Mouse (Mus musculus) heart, embryonic 16.5 days (tissue): ENCODE data around the gene 1700010B08Rik. TPM values are rescaled to one million over a fixed set of nuclear protein-coding genes. Genes with fewer than 3 reads are reported as not detected.
A peak's percentile ranks its signal among the peaks of the same experiment; 100 is the strongest.
"Not testable (repeated sequence)": the region's sequence is repeated elsewhere in the genome, so short reads cannot be mapped to it uniquely, and the experiment has no call there.

ENCODE experiments used
- ATAC-seq: fragments of 200-750 bp; cut with Nextera tagmentation; replicated peaks from 2 replicates; pipeline ENCODE4 v1.8.0; 2017; ENCODE audit warnings: moderate number of reproducible peaks; ENCODE audit not compliant: insufficient read depth, low FRiP score; ENCODE audit errors: extremely low read depth
- H3K27ac ChIP-seq: fragments of 300-500 bp; sonication (generic); 2 replicates; pipeline ENCODE4 v1.5.1; 2014; ENCODE audit warnings: mild to moderate bottlenecking, low read length, control low read depth, moderate library complexity
- H3K27me3 ChIP-seq: fragments of 300-500 bp; sonication (generic); 2 replicates; pipeline ENCODE4 v1.6.1; 2014; ENCODE audit warnings: low read length, mixed read lengths; ENCODE audit not compliant: control insufficient read depth, insufficient read depth
- H3K36me3 ChIP-seq: fragments of 300-500 bp; sonication (generic); 2 replicates; pipeline ENCODE4 v1.6.1; 2014; ENCODE audit not compliant: control insufficient read depth, insufficient read depth
- H3K4me1 ChIP-seq: fragments of 300-500 bp; sonication (generic); 2 replicates; pipeline ENCODE4 v1.6.1; 2014; ENCODE audit warnings: low read length, mixed read lengths; ENCODE audit not compliant: control insufficient read depth, insufficient read depth
- H3K4me2 ChIP-seq: fragments of 300-500 bp; sonication (generic); 2 replicates; pipeline ENCODE4 v1.6.1; 2014; ENCODE audit warnings: low read depth, mild to moderate bottlenecking, control low read depth, low read length
- H3K4me3 ChIP-seq: fragments of 300-500 bp; sonication (generic); 2 replicates; pipeline ENCODE4 v1.5.1; 2014; ENCODE audit warnings: mild to moderate bottlenecking, control low read depth, low read length
- H3K9ac ChIP-seq: fragments of 300-500 bp; sonication (generic); 2 replicates; pipeline ENCODE4 v1.6.1; 2014; ENCODE audit warnings: low read length, control low read depth
- H3K9me3 ChIP-seq: fragments of 300-500 bp; sonication (generic); replicated peaks from 2 replicates; pipeline ENCODE4 v1.6.1; 2016; ENCODE audit warnings: low read length; ENCODE audit not compliant: control insufficient read depth
- WGBS: fragments of 180-500 bp; shearing (Covaris S2); extraction: QIAGEN DNeasy Blood & Tissue Kit; methylation state at CpG from one replicate; pipeline ENCODE4 v1.1.7; 2014; 5-methylcytosine and 5-hydroxymethylcytosine counted together
- polyA plus RNA-seq: library from polyadenylated mRNA; unstranded; fragments of >200 nt; fragmentation: Nextera tagmentation; extraction: Ambion mirVana; gene quantifications from 2 replicates; pipeline ENCODE4 v1.2.1, GENCODE M21; 2015

1700010B08Rik gene
- polyA plus RNA-seq = not detected in 2 replicates

DNA sequence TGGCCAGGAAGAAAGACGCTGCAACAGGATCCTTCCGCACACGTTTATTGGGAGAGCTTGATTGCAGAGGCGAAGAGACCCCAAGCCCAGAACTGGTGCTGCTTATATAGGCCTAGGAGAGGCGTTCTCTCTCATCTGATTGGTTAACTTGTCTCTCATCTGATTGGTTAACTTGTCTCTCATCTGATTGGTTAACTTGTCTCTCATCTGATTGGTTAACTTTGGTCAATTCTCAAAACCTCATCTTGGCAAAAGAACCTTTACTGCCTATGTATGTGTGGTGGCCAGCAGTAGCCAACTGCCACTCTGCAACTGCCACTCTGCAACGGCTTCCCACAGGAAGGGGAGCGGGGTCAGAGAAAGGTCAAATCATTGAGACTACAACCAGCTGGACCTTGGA is at the start of gene 1700010B08Rik:
Gene 1700010B08Rik (plus strand): TSS at position 301 of the 400 bp plus-strand sequence.
- H3K36me3 ChIP-seq, H3K9ac ChIP-seq, H3K27me3 ChIP-seq, H3K9me3 ChIP-seq, H3K4me2 ChIP-seq, H3K4me3 ChIP-seq, ATAC-seq, H3K27ac ChIP-seq, H3K4me1 ChIP-seq: not testable (repeated sequence)
- WGBS = 79% methylated on average over 6 of the region's 7 CpGs

DNA sequence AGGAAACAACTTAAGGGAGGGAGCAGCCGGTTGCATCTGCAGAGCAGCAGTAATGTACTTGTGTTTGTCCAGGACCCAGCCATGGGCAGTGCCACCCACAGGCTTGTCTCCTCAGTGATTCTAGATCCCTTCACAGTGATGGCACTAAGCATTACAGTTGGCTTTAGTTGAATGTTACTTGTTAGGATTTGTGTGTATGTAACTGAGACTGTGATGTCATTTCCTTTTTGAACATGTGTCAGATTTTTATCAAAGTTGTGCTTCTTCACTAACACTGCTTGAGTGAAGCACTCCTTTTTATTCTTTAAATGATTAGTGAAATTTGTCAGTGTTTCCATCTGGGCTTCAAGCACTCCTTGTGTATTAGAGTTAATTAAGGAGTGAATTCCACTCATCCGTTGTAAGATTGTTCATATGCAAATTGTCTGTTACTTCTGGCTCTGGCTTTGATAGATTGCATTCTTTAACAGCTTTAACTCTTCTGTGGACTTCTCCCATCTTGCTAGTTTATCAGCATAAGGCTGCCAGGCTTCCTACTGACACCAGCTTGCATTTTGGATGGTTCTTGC is 46.8 kb upstream of the 1700010B08Rik start:
- Histone ChIP-seq H3K4me1 (peaks cover 29% of the 10 kb centered on the region), H3K9ac (no peak overlapping the region)

DNA sequence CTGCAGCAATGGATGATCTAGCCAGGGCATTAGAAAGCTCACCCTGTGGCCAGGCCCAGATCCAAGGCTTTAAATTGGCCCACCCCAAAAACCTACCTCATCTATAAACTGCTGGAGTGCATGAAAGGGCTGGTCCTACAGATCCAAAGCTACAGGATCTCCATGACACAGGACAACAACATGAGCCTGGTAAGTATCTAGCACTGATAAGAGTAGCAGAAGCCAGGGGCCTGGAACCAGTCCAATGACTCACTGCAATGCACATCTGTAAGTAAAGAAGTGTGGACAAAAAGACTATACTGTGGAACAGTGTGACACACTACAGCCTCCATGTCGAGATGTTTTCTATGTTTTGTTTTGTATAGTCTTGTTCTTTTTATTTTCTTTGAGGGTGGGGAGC is 45.7 kb upstream of the 1700010B08Rik start:
- Histone ChIP-seq H3K36me3 (no peaks in the 10 kb centered on the region; the same call in 1 of the 2 replicates), H3K27me3 (no peaks in the 10 kb centered on the region), H3K4me2 (no peak overlapping the region), H3K9ac (no peak overlapping the region), H3K9me3 (no peaks in the 10 kb centered on the region), H3K27ac (no peak overlapping the region), H3K4me3 (no peak overlapping the region), H3K4me1 (peaks cover 29% of the 10 kb centered on the region)
- ATAC-seq = peak; percentile 52; the same call in 1 of the 2 replicates
- WGBS = 29% methylated on average over 1 of the region's 1 CpGs

More for the DNA sequence above, 46.8 kb upstream of the 1700010B08Rik start:
- H3K4me2 ChIP-seq = no peak overlapping the region
- no peaks in the 10 kb centered on the region; the same call in 1 of the 2 replicates for H3K36me3 ChIP-seq
- no peak overlapping the region for H3K4me3 ChIP-seq
- H3K27me3 ChIP-seq = no peaks in the 10 kb centered on the region
- 70% methylated on average over 2 of the region's 2 CpGs for WGBS
- ATAC-seq = no peak
- no peak overlapping the region for H3K27ac ChIP-seq
- no peaks in the 10 kb centered on the region for H3K9me3 ChIP-seq

DNA sequence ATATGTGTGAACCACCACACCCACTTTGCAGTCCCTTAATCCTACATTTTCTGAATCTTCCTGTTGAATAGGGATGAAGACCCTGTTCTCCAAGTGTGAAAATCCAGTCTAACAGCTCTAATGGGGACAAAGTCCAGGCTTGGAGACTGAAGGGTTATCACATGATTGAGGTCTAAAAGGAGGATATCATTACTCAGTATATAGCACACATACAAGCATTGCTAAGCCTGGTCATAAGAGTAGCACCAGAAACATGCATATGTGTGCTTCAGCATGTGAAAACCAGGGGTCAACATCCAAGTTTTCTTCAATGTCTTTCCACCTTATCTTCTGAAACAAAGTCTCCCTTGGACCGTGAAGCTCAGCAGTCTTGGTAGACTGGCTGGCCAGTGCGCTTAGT is 40.6 kb upstream of the 1700010B08Rik start:
- peaks cover 11% of the 10 kb centered on the region for H3K4me1 ChIP-seq
- no peak overlapping the region for H3K9ac ChIP-seq
- no peak for ATAC-seq
- no peaks in the 10 kb centered on the region; the same call in 1 of the 2 replicates for H3K36me3 ChIP-seq
- H3K27me3 ChIP-seq = no peaks in the 10 kb centered on the region
- H3K4me2 ChIP-seq = no peak overlapping the region
- no peak overlapping the region for H3K27ac ChIP-seq
- H3K9me3 ChIP-seq = no peaks in the 10 kb centered on the region
- 77% methylated on average over 2 of the region's 2 CpGs for WGBS
- no peak overlapping the region for H3K4me3 ChIP-seq

DNA sequence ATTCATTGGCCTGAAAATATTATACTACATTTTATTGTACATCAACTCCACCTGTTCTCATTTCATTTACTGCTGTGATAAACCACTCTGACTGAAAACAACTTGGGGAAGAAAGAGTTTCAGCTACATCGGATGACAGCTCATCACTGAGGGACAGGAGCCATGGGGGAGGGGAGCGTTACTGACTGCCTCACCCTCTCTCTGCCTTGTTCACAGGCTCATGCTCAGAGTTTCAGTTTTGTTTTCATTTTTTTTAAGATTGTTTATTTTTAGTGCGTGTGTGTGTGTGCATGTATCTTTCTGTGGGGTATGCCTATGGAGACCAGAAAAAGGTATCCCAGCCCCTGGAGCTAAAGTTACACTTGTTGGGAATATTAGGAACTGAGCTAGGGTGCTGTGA is 40.0 kb upstream of the 1700010B08Rik start:
- WGBS = 55% methylated on average over 3 of the region's 3 CpGs
- H3K4me1 ChIP-seq = peaks cover 10% of the 10 kb centered on the region
- no peak for ATAC-seq

DNA sequence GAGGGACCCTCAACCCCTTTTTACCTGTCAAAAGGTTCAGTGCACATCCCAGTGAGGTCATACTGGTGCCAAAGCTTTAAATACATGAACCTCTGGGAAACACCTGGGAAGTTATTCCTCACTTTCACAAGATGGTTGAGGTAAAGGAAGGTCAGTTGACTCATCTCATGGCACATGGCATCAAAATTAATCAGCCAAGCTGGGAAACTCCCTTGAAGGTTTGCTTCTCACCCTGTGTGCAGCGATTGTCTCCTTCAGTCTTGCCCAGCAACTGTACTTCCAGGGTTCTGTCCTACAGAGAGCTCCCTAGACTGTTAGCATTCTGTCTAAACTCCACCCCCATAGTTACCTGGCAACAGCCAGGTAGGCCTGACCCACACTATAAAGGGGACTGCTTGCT is 39.1 kb upstream of the 1700010B08Rik start:
- no peak for ATAC-seq
- no peaks in the 10 kb centered on the region for H3K9me3 ChIP-seq
- H3K4me3 ChIP-seq = no peak overlapping the region
- no peak overlapping the region for H3K9ac ChIP-seq
- no peak overlapping the region for H3K4me2 ChIP-seq
- H3K27me3 ChIP-seq = no peaks in the 10 kb centered on the region
- WGBS = 85% methylated on average over 1 of the region's 1 CpGs
- H3K4me1 ChIP-seq = peaks cover 10% of the 10 kb centered on the region
- H3K36me3 ChIP-seq = no peaks in the 10 kb centered on the region
- H3K27ac ChIP-seq = no peak overlapping the region

More for the DNA sequence above, 40.0 kb upstream of the 1700010B08Rik start:
- Histone ChIP-seq H3K36me3 (no peaks in the 10 kb centered on the region), H3K27ac (no peak overlapping the region), H3K4me3 (no peak overlapping the region), H3K4me2 (no peak overlapping the region), H3K9ac (no peak overlapping the region), H3K27me3 (no peaks in the 10 kb centered on the region), H3K9me3 (no peaks in the 10 kb centered on the region)

DNA sequence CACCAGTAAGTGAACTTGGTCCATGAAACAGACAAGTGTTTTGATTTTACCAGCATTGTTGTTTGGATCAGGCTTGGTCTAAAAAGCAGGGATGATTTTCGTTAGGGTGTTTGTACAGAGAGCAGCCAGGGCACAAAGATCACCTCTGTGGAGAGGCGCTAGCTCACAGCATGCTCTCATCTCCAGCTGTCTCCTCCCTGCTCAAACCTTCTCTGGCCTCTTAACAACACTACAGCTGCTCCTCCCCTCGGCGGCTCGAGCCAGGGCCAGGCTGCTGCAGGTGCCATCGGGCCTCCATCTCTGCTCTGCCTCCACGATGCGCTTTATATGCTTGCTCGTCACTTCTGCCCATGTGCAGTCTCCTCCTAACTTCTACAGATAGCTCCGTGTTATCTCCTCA is 36.4 kb upstream of the 1700010B08Rik start:
- no peak overlapping the region for H3K27ac ChIP-seq
- no peak overlapping the region for H3K4me3 ChIP-seq
- H3K9ac ChIP-seq = no peak overlapping the region
- ATAC-seq = no peak
- H3K4me1 ChIP-seq = peaks cover 10% of the 10 kb centered on the region
- no peak overlapping the region for H3K4me2 ChIP-seq
- no peaks in the 10 kb centered on the region for H3K9me3 ChIP-seq
- H3K36me3 ChIP-seq = no peaks in the 10 kb centered on the region
- WGBS = 42% methylated on average over 10 of the region's 10 CpGs
- no peaks in the 10 kb centered on the region for H3K27me3 ChIP-seq

DNA sequence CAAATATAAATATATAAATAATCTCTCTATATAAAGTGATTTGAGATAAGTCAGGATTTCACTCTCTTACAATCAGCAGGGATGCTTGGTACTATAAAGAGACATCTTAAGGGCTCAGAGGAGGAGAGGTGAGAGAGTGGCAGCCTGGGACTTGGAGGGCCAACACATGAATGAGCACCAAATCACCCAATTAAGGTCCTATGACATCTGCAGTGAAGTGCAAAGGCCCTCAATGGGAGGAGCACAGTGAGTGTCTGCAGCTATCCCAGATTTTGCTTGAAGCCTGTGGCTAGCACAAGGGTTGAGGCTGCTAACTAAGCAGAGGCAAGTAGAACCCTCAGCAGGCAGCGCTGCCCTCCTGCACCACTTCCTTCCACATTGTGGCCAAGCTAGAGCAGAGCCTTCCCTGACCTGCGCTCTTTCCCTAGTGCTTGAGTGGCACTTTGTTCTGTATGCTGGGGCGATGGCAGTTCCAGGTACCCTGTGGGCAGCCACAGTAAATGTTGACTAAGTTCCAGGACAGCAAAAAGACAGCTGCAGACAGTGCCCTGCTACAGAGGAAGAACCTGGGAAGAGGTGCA is 33.3 kb upstream of the 1700010B08Rik start:
- 88% methylated on average over 3 of the region's 3 CpGs for WGBS
- Histone ChIP-seq H3K27ac (no peak overlapping the region), H3K27me3 (no peaks in the 10 kb centered on the region)

DNA sequence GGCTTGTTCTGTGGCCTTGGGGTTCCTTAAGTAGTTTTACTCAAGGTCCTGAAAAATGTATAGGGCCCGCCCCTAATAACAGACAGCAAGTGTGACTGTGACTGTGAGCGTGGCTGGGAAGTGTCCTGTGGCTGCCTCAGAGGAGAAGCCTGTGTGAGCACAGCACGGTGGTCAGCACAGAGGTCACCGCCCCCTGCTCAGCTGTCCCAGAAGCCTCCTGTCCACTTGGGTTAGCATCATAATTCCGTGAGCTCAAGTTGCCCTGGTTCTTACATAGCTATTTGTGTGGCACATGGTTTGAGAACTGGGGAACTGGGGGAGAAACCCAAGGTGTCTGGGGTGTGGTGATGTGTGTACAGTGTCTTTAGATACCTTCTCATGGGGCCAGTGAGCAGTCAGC is 31.9 kb upstream of the 1700010B08Rik start:
- 85% methylated on average over 5 of the region's 5 CpGs for WGBS
- no peaks in the 10 kb centered on the region for H3K9me3 ChIP-seq
- no peak overlapping the region for H3K4me2 ChIP-seq

More for the DNA sequence above, 33.3 kb upstream of the 1700010B08Rik start:
- H3K4me1 ChIP-seq = peaks cover 10% of the 10 kb centered on the region
- no peak overlapping the region for H3K9ac ChIP-seq
- H3K4me3 ChIP-seq = no peak overlapping the region
- H3K36me3 ChIP-seq = peaks cover 14% of the 10 kb centered on the region
- ATAC-seq = no peak
- H3K4me2 ChIP-seq = no peak overlapping the region
- no peaks in the 10 kb centered on the region for H3K9me3 ChIP-seq

More for the DNA sequence above, 31.9 kb upstream of the 1700010B08Rik start:
- H3K4me3 ChIP-seq = no peak overlapping the region
- H3K27ac ChIP-seq = no peak overlapping the region
- H3K36me3 ChIP-seq = peaks cover 17% of the 10 kb centered on the region
- ATAC-seq = no peak
- H3K27me3 ChIP-seq = no peaks in the 10 kb centered on the region
- H3K4me1 ChIP-seq = peaks cover 13% of the 10 kb centered on the region
- H3K9ac ChIP-seq = no peak overlapping the region
